Mouse (Mus musculus) intestine, postnatal 0 days (tissue): ENCODE data around the gene 1700029I15Rik. TPM values are rescaled to one million over a fixed set of nuclear protein-coding genes. Genes with fewer than 3 reads are reported as not detected.

ENCODE experiments used
- ATAC-seq: fragments of 200-750 bp; cut with Nextera tagmentation; 2 replicates; pipeline ENCODE4 v1.8.0; 2017; ENCODE audit warnings: mild to moderate bottlenecking, moderate TSS enrichment, moderate library complexity
- H3K27ac ChIP-seq: fragments of 300-500 bp; sonication (generic); 2 replicates; pipeline ENCODE4 v1.5.1; 2014; ENCODE audit warnings: mild to moderate bottlenecking, low read depth, low read length, moderate library complexity
- H3K27me3 ChIP-seq: fragments of 300-500 bp; sonication (generic); replicated peaks from 2 replicates; pipeline ENCODE4 v1.6.1; 2014; ENCODE audit warnings: low read length, mixed read lengths; ENCODE audit not compliant: control insufficient read depth, insufficient read depth
- H3K36me3 ChIP-seq: fragments of 300-500 bp; sonication (generic); 2 replicates; pipeline ENCODE4 v1.6.1; 2014; ENCODE audit warnings: mild to moderate bottlenecking, moderate library complexity; ENCODE audit not compliant: control insufficient read depth, insufficient read depth
- H3K4me1 ChIP-seq: fragments of 300-500 bp; sonication (generic); replicated peaks from 2 replicates; pipeline ENCODE4 v1.6.1; 2014; ENCODE audit warnings: antibody characterized with exemption, low read length, mixed read lengths; ENCODE audit not compliant: control insufficient read depth, insufficient read depth
- H3K4me2 ChIP-seq: fragments of 300-500 bp; sonication (generic); replicated peaks from 2 replicates; pipeline ENCODE4 v1.6.1; 2014; ENCODE audit warnings: low read depth, mild to moderate bottlenecking, moderate library complexity
- H3K4me3 ChIP-seq: fragments of 300-500 bp; sonication (generic); 2 replicates; pipeline ENCODE4 v1.5.1; 2014; ENCODE audit warnings: low read depth, low read length
- H3K9ac ChIP-seq: fragments of 300-500 bp; sonication (generic); 2 replicates; pipeline ENCODE4 v1.6.1; 2014; ENCODE audit warnings: mild to moderate bottlenecking, low read depth, low read length
- H3K9me3 ChIP-seq: fragments of 300-500 bp; sonication (generic); 2 replicates; pipeline ENCODE4 v1.6.1; 2016; ENCODE audit warnings: mixed run types; ENCODE audit not compliant: control insufficient read depth
- CTCF ChIP-seq: sonication (generic); IDR thresholded peaks from 2 replicates; pipeline ENCODE4 v1.5.1; 2016; ENCODE audit warnings: low read depth, mild to moderate bottlenecking, control low read depth, antibody characterized with exemption, moderate library complexity
- WGBS: fragments of 180-500 bp; shearing (Covaris S2); extraction: QIAGEN DNeasy Blood & Tissue Kit; methylation state at CpG from one replicate; pipeline ENCODE4 v1.1.7; 2014; 5-methylcytosine and 5-hydroxymethylcytosine counted together
- polyA plus RNA-seq: library from polyadenylated mRNA; unstranded; fragments of >200 nt; fragmentation: Nextera tagmentation; extraction: Ambion mirVana; gene quantifications from 2 replicates; pipeline ENCODE4 v1.2.1, GENCODE M21; 2015

The 1700029I15Rik gene
- 2.1 and 3.1 TPM in 2 replicates for polyA plus RNA-seq

DNA sequence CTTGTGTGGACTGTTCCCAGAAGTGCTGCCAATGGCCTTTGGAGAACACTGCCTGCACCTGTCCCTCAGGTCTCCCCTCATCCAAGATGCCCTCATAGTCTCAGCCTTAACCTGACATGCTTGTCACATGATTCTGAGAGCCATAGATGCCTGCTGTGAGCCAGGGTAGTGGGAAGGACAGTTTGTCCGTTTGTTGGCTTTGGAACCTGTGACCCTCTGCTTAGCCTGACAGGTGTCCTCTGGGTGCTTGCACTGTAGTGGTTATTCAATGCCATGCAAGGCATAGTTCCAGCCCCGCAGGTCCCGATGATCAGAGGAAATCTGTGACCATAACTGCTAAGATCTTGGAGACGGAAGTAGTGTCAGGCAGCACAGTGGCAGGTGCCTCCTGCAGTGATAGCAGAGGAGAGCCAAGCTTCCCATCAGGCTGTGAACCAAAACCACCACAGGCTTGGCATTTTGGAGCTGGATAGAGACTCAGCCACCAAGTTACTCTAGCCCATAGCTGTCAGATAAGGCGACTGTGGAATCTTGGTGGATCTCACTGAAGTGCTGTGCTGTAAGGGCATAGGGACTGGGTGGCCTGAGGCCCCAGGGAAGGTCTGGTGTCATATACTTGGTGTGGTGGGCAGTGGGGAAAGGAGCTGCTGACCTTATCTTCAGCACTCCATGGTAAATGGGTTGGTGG, at the start of gene 1700029I15Rik:
1700029I15Rik (plus strand) TSS at position 638 of the 688 bp plus-strand sequence.
- Histone ChIP-seq H3K27ac (no peak within 1 kb of the TSS; the same call in 1 of the 2 replicates), H3K9me3 (no peaks in the 10 kb centered on the region), H3K9ac (no peak within 1 kb of the TSS), H3K4me3 (no peak within 1 kb of the TSS), H3K36me3 (peaks cover 68% of the 10 kb centered on the region), H3K4me1 (no peaks in the 10 kb centered on the region), H3K27me3 (no peaks in the 10 kb centered on the region), H3K4me2 (no peak within 1 kb of the TSS)
- WGBS = 87% methylated on average over 5 of the region's 5 CpGs
- TF ChIP-seq CTCF = no peak
- no peak for ATAC-seq

DNA sequence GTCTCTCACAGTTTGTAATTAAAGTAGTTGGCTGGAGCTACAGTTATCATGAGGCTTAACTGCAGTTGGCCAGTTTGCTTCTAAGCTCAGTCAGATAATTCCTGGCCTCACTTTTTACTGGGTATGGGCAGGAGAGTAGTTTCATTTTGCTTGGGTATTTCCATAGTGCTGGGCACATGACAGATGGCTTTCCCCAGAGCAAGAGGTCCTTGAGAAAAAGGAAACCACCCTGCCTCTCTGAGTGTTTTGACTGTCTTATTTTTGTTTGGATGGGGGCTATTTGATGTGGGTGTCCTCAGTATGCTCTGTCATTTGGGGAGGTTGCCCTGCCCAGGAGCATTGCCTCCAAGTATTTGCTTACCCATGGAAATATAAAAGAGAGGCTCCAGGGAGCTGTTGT, 39.9 kb upstream of the 1700029I15Rik start:
- Histone ChIP-seq H3K4me3 (no peak overlapping the region), H3K4me2 (no peak overlapping the region), H3K4me1 (no peaks in the 10 kb centered on the region), H3K27ac (no peak overlapping the region), H3K36me3 (peaks cover 8% of the 10 kb centered on the region; the same call in 1 of the 2 replicates), H3K27me3 (no peaks in the 10 kb centered on the region), H3K9ac (no peak overlapping the region; the same call in 1 of the 2 replicates), H3K9me3 (no peaks in the 10 kb centered on the region)
- no peak for ATAC-seq
- no peak for TF ChIP-seq CTCF

DNA sequence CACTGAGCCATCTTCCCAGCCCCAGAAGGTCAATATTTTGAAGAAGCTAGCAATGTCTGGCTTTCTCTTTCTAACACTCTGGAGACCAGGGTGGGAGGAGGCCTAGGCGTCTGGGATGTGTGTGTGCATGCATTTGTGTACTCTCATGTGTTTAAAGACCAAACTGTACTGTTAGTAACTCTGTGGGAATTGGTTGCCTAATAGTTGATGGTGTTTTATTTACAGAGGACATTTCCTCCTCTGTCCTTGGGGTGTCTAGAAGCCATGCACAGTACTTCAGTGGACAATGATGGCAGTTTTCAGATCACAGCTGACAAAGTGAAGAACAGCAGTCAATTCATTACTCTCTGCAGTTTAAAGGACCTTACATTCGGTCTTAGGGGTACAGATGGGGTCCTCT, 35.1 kb upstream of the 1700029I15Rik start:
- Histone ChIP-seq H3K27ac (no peak overlapping the region), H3K4me3 (no peak overlapping the region), H3K27me3 (no peaks in the 10 kb centered on the region), H3K4me2 (no peak overlapping the region), H3K9me3 (no peaks in the 10 kb centered on the region), H3K9ac (no peak overlapping the region), H3K36me3 (peaks cover 35% of the 10 kb centered on the region; the same call in 1 of the 2 replicates), H3K4me1 (no peaks in the 10 kb centered on the region)
- ATAC-seq = no peak
- TF ChIP-seq CTCF = no peak
- WGBS = 89% methylated on average over 2 of the region's 2 CpGs

DNA sequence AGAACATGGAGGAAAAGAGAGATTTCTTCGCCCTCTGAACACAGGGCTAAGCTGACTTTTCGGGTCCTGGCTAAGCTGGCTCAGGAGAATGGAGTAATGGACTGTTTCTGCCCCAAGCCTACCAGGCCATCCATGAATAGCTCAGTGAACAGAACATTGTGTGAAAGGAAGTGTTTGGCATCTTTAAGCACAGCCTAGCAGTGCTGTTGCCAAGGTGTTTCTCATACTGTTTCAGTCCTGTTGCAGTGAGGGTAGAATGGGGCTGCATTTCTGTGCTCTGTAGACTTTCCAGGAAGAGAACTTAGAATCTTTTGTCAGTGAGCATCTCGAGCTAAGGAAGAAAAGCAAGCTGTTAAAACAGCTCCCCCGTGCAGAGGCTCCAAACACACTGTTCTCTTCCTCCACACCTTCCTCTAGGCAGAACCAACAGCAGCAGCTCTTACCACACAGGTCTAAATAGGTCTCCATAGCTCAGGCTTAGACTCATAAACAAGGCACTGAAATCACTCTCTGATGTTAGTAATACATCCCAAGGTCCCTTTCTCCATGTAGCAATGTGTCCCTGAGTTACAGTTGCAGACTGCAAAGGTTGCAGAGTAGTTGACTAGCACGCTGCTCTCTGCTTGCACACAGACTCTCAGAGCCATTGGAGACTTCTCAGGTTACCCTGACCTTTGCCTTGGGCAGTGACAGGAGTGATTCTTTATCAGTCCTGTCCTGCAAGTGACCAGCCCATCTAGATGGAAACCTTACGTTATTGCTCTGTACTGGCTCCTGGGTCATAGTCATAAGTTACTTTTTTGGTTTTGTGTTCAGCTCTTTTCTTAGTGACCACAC, 32.5 kb upstream of the 1700029I15Rik start:
- TF ChIP-seq CTCF = no peak
- Histone ChIP-seq H3K4me3 (no peak overlapping the region), H3K9me3 (no peaks in the 10 kb centered on the region), H3K27me3 (no peaks in the 10 kb centered on the region), H3K4me2 (no peak overlapping the region), H3K4me1 (no peaks in the 10 kb centered on the region), H3K9ac (no peak overlapping the region), H3K27ac (no peak overlapping the region), H3K36me3 (peaks cover 40% of the 10 kb centered on the region; the same call in 1 of the 2 replicates)
- ATAC-seq = peak; percentile 69
- WGBS = 56% methylated on average over 6 of the region's 6 CpGs

GRCm38 (mm10) chr2:92350686-92351085, 31.7 kb upstream of the 1700029I15Rik start:
- 49% methylated on average over 5 of the region's 5 CpGs for WGBS
- peak; percentile 54 for ATAC-seq
- TF ChIP-seq CTCF = no peak
- H3K4me1 ChIP-seq = no peaks in the 10 kb centered on the region
- H3K9ac ChIP-seq = no peak overlapping the region
- no peak overlapping the region for H3K27ac ChIP-seq
- no peaks in the 10 kb centered on the region for H3K27me3 ChIP-seq
- H3K9me3 ChIP-seq = no peaks in the 10 kb centered on the region
- H3K4me3 ChIP-seq = no peak overlapping the region
- H3K4me2 ChIP-seq = no peak overlapping the region
- peaks cover 44% of the 10 kb centered on the region; the same call in 1 of the 2 replicates for H3K36me3 ChIP-seq

- Histone ChIP-seq H3K36me3 (peaks cover 46% of the 10 kb centered on the region), H3K4me2 (no peak overlapping the region), H3K9me3 (no peaks in the 10 kb centered on the region), H3K4me1 (no peaks in the 10 kb centered on the region), H3K4me3 (no peak overlapping the region), H3K27me3 (no peaks in the 10 kb centered on the region), H3K9ac (no peak overlapping the region), H3K27ac (no peak overlapping the region)
- no peak for ATAC-seq
- WGBS = 83% methylated on average over 5 of the region's 5 CpGs
- no peak for TF ChIP-seq CTCF
Observed at GRCm38 (mm10) chr2:92353402-92353801, 28.9 kb upstream of the 1700029I15Rik start.
